Mouse (Mus musculus): ENCODE measurements around the gene Hivep2. TPM values are rescaled to one million over a fixed set of nuclear protein-coding genes. Genes with fewer than 3 reads are reported as not detected.

The Hivep2 gene
- total and polyA plus RNA-seq, 2 experiments from 2014 or later: 10.8 to 37.5 TPM

- WGBS: 93% methylated on average over 14 of the region's 14 CpGs
- ATAC-seq (ENCODE audit: low FRiP score) (no peak), DNase-seq (ENCODE audit: low spot score) (no peak)
- Histone ChIP-seq H3K27ac (ENCODE audit: low read depth, low read length) (no peak overlapping the region), H3K4me2 (ENCODE audit: low read depth, low read length, poor library complexity, severe bottlenecking) (no peak overlapping the region), H3K36me3 (ENCODE audit: insufficient read depth, low read length) (no peaks in the 10 kb centered on the region), H3K9ac (replicated peaks; ENCODE audit: low read length, poor library complexity, severe bottlenecking) (no peak overlapping the region), H3K4me3 (ENCODE audit: low read depth, low read length) (no peak overlapping the region), H3K4me1 (ENCODE audit: insufficient read depth, low read length) (no peaks in the 10 kb centered on the region), H3K9me3 (ENCODE audit: low read length) (no peaks in the 10 kb centered on the region), H3K27me3 (ENCODE audit: insufficient read depth, low read length) (no peaks in the 10 kb centered on the region)
- TF ChIP-seq CTCF (IDR thresholded peaks at IDR 0.05): no peak
These were observed 64.7 kb downstream of the Hivep2 start for GRCm38 (mm10) chr10:14030458-14031035.

DNA sequence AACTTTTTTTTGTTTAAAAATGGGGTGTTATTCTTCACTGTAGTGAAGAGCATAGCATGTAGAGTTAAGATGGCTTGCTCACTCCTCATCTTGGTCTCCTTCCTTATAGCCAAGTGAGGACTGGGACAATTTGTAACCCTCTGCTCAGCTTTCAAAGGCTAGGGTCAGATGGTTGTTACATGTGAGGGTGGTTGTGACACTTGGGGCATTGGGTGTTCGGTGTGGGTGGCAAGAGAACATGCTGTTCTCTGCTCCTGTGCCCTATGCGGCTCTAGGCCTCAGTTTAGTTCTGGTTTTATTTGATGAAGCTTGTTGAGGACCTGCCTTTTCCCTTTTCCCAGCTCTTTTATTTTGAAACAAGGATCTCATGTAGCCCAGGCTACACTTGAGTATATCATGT lies 66.7 kb downstream of the Hivep2 start:
- Histone ChIP-seq H3K9ac (replicated peaks; ENCODE audit: low read length, poor library complexity, severe bottlenecking) (no peak overlapping the region), H3K27me3 (ENCODE audit: insufficient read depth, low read length) (no peaks in the 10 kb centered on the region), H3K27ac (ENCODE audit: low read depth, low read length) (no peak overlapping the region), H3K4me2 (ENCODE audit: low read depth, low read length, poor library complexity, severe bottlenecking) (no peak overlapping the region), H3K9me3 (ENCODE audit: low read length) (no peaks in the 10 kb centered on the region), H3K4me3 (ENCODE audit: low read depth, low read length) (no peak overlapping the region), H3K4me1 (ENCODE audit: insufficient read depth, low read length) (no peaks in the 10 kb centered on the region), H3K36me3 (ENCODE audit: insufficient read depth, low read length) (no peaks in the 10 kb centered on the region)
- 98% methylated on average over 2 of the region's 2 CpGs for WGBS
- TF ChIP-seq CTCF (IDR thresholded peaks at IDR 0.05): no peak
- ATAC-seq (ENCODE audit: low FRiP score): no peak
- no peak for DNase-seq (ENCODE audit: low spot score)

DNA sequence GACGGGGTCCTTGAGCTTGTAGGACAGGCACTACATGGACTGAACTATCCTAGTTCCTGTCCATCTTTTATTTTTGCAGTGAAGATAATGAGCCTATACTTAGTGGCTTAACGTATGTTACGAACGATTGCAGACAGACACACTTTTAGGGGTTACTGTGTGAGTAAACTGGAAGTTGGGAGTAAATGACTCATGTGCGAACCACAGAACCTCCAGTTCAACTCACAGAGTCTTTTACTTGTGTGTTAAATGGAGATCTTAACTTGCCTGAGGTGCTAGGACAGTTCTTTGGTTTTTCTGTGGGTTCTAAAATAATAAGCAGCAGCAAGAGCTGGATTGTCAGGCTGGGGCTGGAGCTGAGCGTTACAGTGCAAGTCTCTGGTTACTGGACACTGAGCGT lies 68.2 kb downstream of the Hivep2 start:
- ATAC-seq (ENCODE audit: low FRiP score) (no peak), DNase-seq (ENCODE audit: low spot score) (no peak)
- Histone ChIP-seq H3K4me2 (ENCODE audit: low read depth, low read length, poor library complexity, severe bottlenecking) (no peak overlapping the region), H3K4me3 (ENCODE audit: low read depth, low read length) (no peak overlapping the region), H3K9me3 (ENCODE audit: low read length) (no peaks in the 10 kb centered on the region), H3K4me1 (ENCODE audit: insufficient read depth, low read length) (no peaks in the 10 kb centered on the region), H3K9ac (replicated peaks; ENCODE audit: low read length, poor library complexity, severe bottlenecking) (no peak overlapping the region), H3K27ac (ENCODE audit: low read depth, low read length) (no peak overlapping the region), H3K36me3 (ENCODE audit: insufficient read depth, low read length) (no peaks in the 10 kb centered on the region), H3K27me3 (ENCODE audit: insufficient read depth, low read length) (no peaks in the 10 kb centered on the region)
- no peak for TF ChIP-seq CTCF (IDR thresholded peaks at IDR 0.05)
- WGBS: 95% methylated on average over 7 of the region's 7 CpGs

- no peak for DNase-seq (ENCODE audit: low spot score)
- no peaks in the 10 kb centered on the region for H3K4me1 ChIP-seq (ENCODE audit: insufficient read depth, low read length)
- TF ChIP-seq CTCF (IDR thresholded peaks at IDR 0.05): no peak
- no peak overlapping the region for H3K4me2 ChIP-seq (ENCODE audit: low read depth, low read length, poor library complexity, severe bottlenecking)
- H3K36me3 ChIP-seq (ENCODE audit: insufficient read depth, low read length): no peaks in the 10 kb centered on the region
- H3K27me3 ChIP-seq (ENCODE audit: insufficient read depth, low read length): no peaks in the 10 kb centered on the region
- H3K9me3 ChIP-seq (ENCODE audit: low read length): no peaks in the 10 kb centered on the region
- 91% methylated on average over 7 of the region's 7 CpGs for WGBS
- no peak overlapping the region for H3K9ac ChIP-seq (replicated peaks; ENCODE audit: low read length, poor library complexity, severe bottlenecking)
- H3K27ac ChIP-seq (ENCODE audit: low read depth, low read length): no peak overlapping the region
- no peak for ATAC-seq (ENCODE audit: low FRiP score)
- H3K4me3 ChIP-seq (ENCODE audit: low read depth, low read length): no peak overlapping the region
These were observed 68.9 kb downstream of the Hivep2 start for GRCm38 (mm10) chr10:14034790-14035189.

GRCm38 (mm10) chr10:14035607-14036006 lies 69.7 kb downstream of the Hivep2 start:
- no peak overlapping the region for H3K4me2 ChIP-seq (ENCODE audit: low read depth, low read length, poor library complexity, severe bottlenecking)
- H3K27ac ChIP-seq (ENCODE audit: low read depth, low read length): no peak overlapping the region

DNA sequence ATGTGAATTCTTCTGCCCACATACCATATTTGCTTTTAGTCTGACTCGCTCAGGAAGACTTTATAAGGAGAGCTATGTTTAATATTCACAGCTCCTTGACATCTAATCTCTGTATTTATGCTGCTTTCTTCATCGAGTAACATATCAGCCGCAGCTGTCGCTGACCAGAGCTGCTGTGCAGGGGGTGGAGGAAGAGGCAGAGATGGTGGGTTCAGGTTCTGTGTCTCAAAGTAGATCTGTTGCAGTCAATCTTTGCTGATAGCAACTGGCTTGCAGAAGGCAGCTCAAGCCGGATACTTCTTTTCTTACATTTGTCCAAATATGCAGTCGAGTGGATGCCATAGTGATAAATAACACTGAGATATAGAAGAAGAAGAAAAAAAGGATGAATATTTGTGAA lies 70.6 kb downstream of the Hivep2 start:
- DNase-seq (ENCODE audit: low spot score) (no peak), ATAC-seq (ENCODE audit: low FRiP score) (no peak)
- no peaks in the 10 kb centered on the region for H3K36me3 ChIP-seq (ENCODE audit: insufficient read depth, low read length)
- WGBS: 92% methylated on average over 6 of the region's 6 CpGs
- H3K4me3 ChIP-seq (ENCODE audit: low read depth, low read length): no peak overlapping the region
- no peak for TF ChIP-seq CTCF (IDR thresholded peaks at IDR 0.05)
- H3K27ac ChIP-seq (ENCODE audit: low read depth, low read length): no peak overlapping the region
- no peak overlapping the region for H3K4me2 ChIP-seq (ENCODE audit: low read depth, low read length, poor library complexity, severe bottlenecking)
- H3K9ac ChIP-seq (replicated peaks; ENCODE audit: low read length, poor library complexity, severe bottlenecking): no peak overlapping the region
- H3K4me1 ChIP-seq (ENCODE audit: insufficient read depth, low read length): no peaks in the 10 kb centered on the region
- no peaks in the 10 kb centered on the region for H3K27me3 ChIP-seq (ENCODE audit: insufficient read depth, low read length)
- no peaks in the 10 kb centered on the region for H3K9me3 ChIP-seq (ENCODE audit: low read length)

More at GRCm38 (mm10) chr10:14035607-14036006, 69.7 kb downstream of the Hivep2 start:
- Histone ChIP-seq H3K9me3 (ENCODE audit: low read length) (no peaks in the 10 kb centered on the region), H3K27me3 (ENCODE audit: insufficient read depth, low read length) (no peaks in the 10 kb centered on the region), H3K9ac (replicated peaks; ENCODE audit: low read length, poor library complexity, severe bottlenecking) (no peak overlapping the region), H3K36me3 (ENCODE audit: insufficient read depth, low read length) (no peaks in the 10 kb centered on the region), H3K4me1 (ENCODE audit: insufficient read depth, low read length) (no peaks in the 10 kb centered on the region), H3K4me3 (ENCODE audit: low read depth, low read length) (no peak overlapping the region)
- no peak for ATAC-seq (ENCODE audit: low FRiP score)
- TF ChIP-seq CTCF (IDR thresholded peaks at IDR 0.05): no peak
- WGBS: 71% methylated on average over 5 of the region's 5 CpGs
- no peak for DNase-seq (ENCODE audit: low spot score)
